Mouse (Mus musculus): ENCODE results near the gene Olfr222. TPM values are rescaled to one million over a fixed set of nuclear protein-coding genes. Genes with fewer than 3 reads are reported as not detected.

Gene Olfr222
- polyA plus RNA-seq, 1 experiment from 2014 or later = not detected

DNA sequence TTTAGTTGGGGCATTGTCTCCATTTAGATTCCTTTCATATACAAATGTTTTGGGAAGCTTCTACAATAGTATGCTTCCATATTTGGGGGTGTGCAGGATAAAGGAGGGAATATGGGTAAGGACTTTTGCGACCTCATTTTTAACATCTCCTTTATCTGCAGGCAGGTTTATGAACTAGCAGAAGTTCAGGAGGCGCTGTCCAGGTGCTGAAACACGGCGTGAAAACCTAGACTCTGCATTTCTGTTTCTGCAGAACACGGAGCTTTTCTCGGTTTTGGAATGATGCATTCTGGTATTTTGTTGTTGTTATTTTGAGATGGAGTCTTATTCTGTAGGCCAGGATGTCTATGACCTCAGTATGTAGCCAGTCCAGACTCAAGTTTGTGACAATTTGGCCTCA lies 8.5 kb upstream of the Olfr222 start:
- no peaks in the 10 kb centered on the region for H3K9me3 ChIP-seq (replicated peaks)
- no peak overlapping the region for H3K4me2 ChIP-seq (replicated peaks)
- H3K36me3 ChIP-seq = no peaks in the 10 kb centered on the region
- WGBS = 33% methylated on average over 6 of the region's 6 CpGs
- no peak overlapping the region for H3K4me3 ChIP-seq
- no peaks in the 10 kb centered on the region for H3K27me3 ChIP-seq
- H3K27ac ChIP-seq = no peak overlapping the region
- no peak for ATAC-seq (ENCODE audit: low FRiP score)
- H3K4me1 ChIP-seq = no peaks in the 10 kb centered on the region
- H3K9ac ChIP-seq = no peak overlapping the region

DNA sequence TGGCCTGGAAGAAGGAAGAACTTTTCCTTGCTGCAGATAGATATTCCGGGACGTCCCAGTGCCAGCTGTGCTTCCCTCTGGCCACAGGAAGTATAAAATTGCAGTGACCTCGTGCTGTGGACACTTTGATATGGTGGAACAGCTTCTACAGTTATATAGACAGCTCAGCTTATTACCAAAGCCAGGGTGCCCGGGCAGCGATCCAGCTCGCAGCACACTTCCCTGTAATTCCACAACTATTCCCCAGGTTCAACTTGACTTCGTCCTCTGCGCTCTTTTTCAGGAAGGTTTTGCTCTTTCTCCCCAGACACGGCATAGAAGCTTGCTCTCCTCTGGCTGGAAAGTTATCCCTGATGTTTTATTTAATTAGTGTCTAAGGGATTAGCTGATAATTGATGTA lies 309 bp downstream of the Olfr222 start:
- Histone ChIP-seq H3K9me3 (replicated peaks) (no peaks in the 10 kb centered on the region), H3K27ac (no peak overlapping the region), H3K4me3 (no peak overlapping the region), H3K27me3 (0 out of 2 replicates have a peak, but pooled peaks cover 6% of the 10 kb centered on the region), H3K4me1 (no peaks in the 10 kb centered on the region), H3K36me3 (no peaks in the 10 kb centered on the region), H3K4me2 (replicated peaks) (no peak overlapping the region), H3K9ac (no peak overlapping the region)
- ATAC-seq (ENCODE audit: low FRiP score) = no peak
- WGBS = 64% methylated on average over 9 of the region's 9 CpGs

DNA sequence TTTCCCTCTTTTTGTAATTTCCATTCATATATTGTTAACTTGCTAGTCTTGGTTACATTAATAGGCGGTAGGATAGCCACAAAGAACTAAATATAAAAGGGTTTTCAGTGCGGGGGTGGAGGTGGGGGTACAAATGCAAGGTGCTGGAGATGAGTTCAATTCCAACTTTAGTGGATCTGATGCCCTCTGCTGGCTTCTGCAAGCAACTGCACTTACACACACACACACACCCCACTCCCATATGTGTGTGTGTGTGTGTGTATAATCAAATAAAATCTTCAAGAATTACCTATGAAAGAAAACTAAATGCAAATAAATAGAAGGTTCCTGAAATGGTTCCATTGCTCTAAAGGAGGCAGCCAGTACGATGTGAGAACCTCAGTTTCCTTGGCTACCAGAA lies 6.7 kb downstream of the Olfr222 start:
- no peaks in the 10 kb centered on the region for H3K36me3 ChIP-seq
- no peak overlapping the region for H3K4me3 ChIP-seq
- no peak overlapping the region for H3K4me2 ChIP-seq (replicated peaks)
- no peaks in the 10 kb centered on the region for H3K9me3 ChIP-seq (replicated peaks)
- peaks cover 7% of the 10 kb centered on the region; the same call in 1 of the 2 replicates for H3K27me3 ChIP-seq
- no peak for ATAC-seq (ENCODE audit: low FRiP score)
- no peaks in the 10 kb centered on the region for H3K4me1 ChIP-seq
- H3K27ac ChIP-seq = no peak overlapping the region
- WGBS = 64% methylated on average over 3 of the region's 3 CpGs
- H3K9ac ChIP-seq = no peak overlapping the region

DNA sequence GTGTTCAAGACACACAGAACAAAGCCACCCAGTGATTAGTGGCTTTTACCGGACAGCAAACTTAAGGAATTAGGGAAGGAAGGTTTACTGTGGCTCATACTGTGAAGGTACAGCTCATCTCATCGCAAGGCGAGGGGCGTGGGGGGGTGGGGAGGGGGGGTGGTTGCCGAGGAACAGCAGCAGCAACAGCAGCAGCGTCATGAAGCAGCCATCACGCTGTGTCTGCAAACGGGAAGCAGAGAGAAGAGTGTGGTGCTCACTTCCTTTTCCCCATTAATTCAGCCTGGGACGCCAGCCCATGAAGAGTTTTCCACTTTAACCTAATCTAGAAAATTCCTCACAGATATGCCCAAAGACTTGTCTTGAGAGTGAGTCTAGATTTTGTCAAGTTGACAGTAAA lies 13.2 kb downstream of the Olfr222 start:
- no peaks in the 10 kb centered on the region for H3K4me1 ChIP-seq
- no peak overlapping the region for H3K27ac ChIP-seq
- H3K4me2 ChIP-seq (replicated peaks) = no peak overlapping the region
- H3K27me3 ChIP-seq = no peaks in the 10 kb centered on the region; the same call in 1 of the 2 replicates
- H3K9me3 ChIP-seq (replicated peaks) = no peaks in the 10 kb centered on the region
- no peak overlapping the region for H3K4me3 ChIP-seq
- ATAC-seq (ENCODE audit: low FRiP score) = no peak
- no peaks in the 10 kb centered on the region for H3K36me3 ChIP-seq
- no peak overlapping the region for H3K9ac ChIP-seq
- WGBS = 77% methylated on average over 9 of the region's 9 CpGs

DNA sequence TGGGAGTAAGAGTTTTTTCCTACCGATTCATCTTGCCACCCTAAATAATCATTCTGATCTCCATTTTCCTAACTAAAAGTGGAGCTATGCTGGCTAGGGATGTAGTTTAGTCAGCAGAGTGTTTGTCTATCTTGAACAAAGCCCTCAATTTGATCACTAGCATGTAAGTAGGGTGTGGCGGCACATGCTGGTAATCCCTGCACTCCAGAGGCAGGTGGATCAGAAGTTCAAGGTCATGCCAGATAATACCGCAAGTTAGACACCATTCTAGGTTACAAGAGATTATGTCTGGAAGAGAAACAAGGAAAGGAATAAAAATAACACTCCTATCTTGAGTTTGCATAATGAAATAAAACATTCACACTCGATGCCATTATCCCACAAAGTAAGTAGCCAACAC lies 13.7 kb downstream of the Olfr222 start:
- Histone ChIP-seq H3K27ac (no peak overlapping the region), H3K27me3 (no peaks in the 10 kb centered on the region; the same call in 1 of the 2 replicates), H3K4me3 (no peak overlapping the region), H3K9me3 (replicated peaks) (no peaks in the 10 kb centered on the region), H3K4me2 (replicated peaks) (no peak overlapping the region), H3K36me3 (no peaks in the 10 kb centered on the region), H3K4me1 (no peaks in the 10 kb centered on the region), H3K9ac (no peak overlapping the region)
- WGBS = 94% methylated on average over 4 of the region's 4 CpGs
- ATAC-seq (ENCODE audit: low FRiP score) = no peak

DNA sequence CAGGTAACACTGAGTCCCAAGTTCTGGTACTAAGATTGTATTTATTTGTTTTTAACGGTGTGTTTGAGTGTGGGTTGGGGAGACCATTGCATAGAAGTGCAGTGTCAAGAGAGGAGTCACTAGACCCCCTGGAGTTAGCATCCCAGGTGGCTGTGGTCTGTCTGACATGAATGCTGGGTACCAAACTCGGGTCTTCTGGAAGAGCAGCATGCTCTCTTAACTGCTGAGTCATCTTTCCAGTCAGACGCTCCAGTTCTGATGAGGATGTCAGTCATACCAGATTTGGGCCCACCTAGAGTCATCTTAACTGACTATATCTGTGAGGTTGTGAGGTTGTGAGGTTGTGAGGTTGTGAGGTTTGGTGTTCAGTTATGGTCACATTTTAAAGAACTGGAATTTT lies 15.1 kb downstream of the Olfr222 start:
- Histone ChIP-seq H3K4me2 (replicated peaks) (no peak overlapping the region), H3K4me1 (no peaks in the 10 kb centered on the region), H3K27ac (no peak overlapping the region), H3K27me3 (no peaks in the 10 kb centered on the region; the same call in 1 of the 2 replicates), H3K36me3 (no peaks in the 10 kb centered on the region), H3K9ac (no peak overlapping the region), H3K4me3 (no peak overlapping the region), H3K9me3 (replicated peaks) (no peaks in the 10 kb centered on the region)
- WGBS = 75% methylated on average over 3 of the region's 3 CpGs
- ATAC-seq (ENCODE audit: low FRiP score) = no peak

DNA sequence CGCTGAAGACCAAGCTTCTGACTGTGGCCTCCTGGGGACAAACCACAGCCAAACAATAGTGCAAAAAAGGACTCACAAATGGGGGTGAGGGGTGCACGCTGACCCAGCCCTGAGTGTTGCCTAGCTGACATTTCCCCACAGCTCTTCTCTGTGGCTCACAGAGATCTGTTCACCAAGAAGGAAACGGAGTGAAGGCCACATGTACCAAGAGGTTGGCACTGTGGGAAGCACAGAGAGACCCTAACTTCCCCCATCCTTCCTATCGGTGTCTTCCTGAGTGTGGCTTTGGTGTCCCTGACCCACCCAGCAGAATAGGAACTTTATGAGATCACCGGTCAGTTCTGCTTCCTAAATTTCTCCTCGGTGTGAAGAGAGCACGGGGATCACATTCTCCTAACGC lies 21.5 kb downstream of the Olfr222 start:
- Histone ChIP-seq H3K4me2 (replicated peaks) (no peak overlapping the region), H3K27me3 (no peaks in the 10 kb centered on the region), H3K36me3 (no peaks in the 10 kb centered on the region), H3K4me3 (no peak overlapping the region), H3K4me1 (no peaks in the 10 kb centered on the region), H3K27ac (no peak overlapping the region), H3K9ac (no peak overlapping the region), H3K9me3 (replicated peaks) (no peaks in the 10 kb centered on the region)
- 80% methylated on average over 8 of the region's 8 CpGs for WGBS
- no peak for ATAC-seq (ENCODE audit: low FRiP score)

DNA sequence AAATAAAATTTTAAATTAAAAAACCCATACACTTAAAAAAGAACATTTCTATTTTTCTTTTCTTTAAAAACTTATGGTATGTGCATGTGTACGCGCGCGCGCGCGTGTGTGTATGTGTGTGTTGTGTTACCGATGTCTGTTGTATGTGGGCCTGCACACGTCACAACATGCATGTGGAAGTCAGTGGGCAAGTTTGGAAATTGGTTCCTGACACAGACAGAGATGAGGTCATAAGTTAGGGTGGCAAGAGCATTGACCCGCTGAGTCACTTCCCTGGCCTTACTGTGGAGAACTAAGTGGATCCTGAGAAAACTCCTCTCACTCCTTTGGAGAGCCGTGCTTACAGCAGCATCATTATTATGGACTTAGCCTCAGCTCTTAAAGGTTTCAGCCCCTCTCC lies 21.9 kb downstream of the Olfr222 start:
- no peak for ATAC-seq (ENCODE audit: low FRiP score)
- Histone ChIP-seq H3K36me3 (no peaks in the 10 kb centered on the region), H3K27me3 (no peaks in the 10 kb centered on the region), H3K4me3 (no peak overlapping the region), H3K9me3 (replicated peaks) (no peaks in the 10 kb centered on the region), H3K4me1 (no peaks in the 10 kb centered on the region), H3K4me2 (replicated peaks) (no peak overlapping the region), H3K27ac (no peak overlapping the region), H3K9ac (no peak overlapping the region)
- 93% methylated on average over 11 of the region's 11 CpGs for WGBS

DNA sequence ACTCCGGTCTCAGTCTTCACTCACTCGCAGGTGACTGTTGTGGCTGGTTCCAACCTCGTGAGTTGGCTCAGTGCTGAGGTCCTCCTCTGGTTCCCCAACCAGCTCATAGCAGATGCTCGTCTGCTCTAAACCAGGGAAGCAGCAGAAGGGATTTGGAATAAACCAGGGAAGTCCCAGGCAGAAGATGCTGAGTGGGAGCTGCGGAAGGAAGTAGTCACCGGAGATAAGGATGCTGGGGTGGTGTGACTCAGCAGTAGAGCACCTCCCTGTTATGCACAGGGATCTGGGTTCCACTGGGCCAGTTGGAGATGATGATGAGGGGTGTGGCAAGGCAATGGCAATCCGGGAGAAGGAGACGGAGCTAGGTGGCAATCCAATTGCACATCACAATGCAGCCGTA lies 32.0 kb downstream of the Olfr222 start:
- H3K27ac ChIP-seq = no peak overlapping the region
- no peak for ATAC-seq (ENCODE audit: low FRiP score)
- 87% methylated on average over 9 of the region's 9 CpGs for WGBS

DNA sequence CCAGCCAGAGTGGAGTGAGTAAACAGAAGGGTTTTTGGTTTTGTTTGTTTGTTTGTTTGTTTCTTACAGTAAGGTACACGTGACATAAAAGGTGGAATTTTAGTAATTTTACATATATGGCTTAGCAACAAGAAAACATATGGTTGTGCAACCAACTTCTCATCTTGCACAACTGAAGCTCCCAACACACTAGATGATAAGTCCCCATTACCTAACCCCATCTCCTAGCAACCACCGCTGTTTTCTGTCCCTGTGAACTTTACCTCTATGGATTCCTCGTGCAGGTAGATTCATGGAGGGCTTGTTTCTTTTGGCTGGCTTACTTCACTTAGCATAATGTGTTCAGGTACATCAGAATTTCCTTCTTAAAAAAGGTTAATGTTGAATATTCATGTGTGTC lies 32.7 kb downstream of the Olfr222 start:
- Histone ChIP-seq H3K9ac (no peak overlapping the region), H3K9me3 (replicated peaks) (no peaks in the 10 kb centered on the region), H3K4me1 (no peaks in the 10 kb centered on the region), H3K36me3 (no peaks in the 10 kb centered on the region), H3K27me3 (no peaks in the 10 kb centered on the region), H3K4me3 (no peak overlapping the region), H3K27ac (no peak overlapping the region), H3K4me2 (replicated peaks) (no peak overlapping the region)
- ATAC-seq (ENCODE audit: low FRiP score) = no peak
- 92% methylated on average over 3 of the region's 3 CpGs for WGBS

More for the DNA sequence above, 32.0 kb downstream of the Olfr222 start:
- no peaks in the 10 kb centered on the region for H3K4me1 ChIP-seq
- H3K4me2 ChIP-seq (replicated peaks) = no peak overlapping the region
- no peaks in the 10 kb centered on the region for H3K9me3 ChIP-seq (replicated peaks)
- no peak overlapping the region for H3K4me3 ChIP-seq
- H3K36me3 ChIP-seq = no peaks in the 10 kb centered on the region
- H3K27me3 ChIP-seq = no peaks in the 10 kb centered on the region
- H3K9ac ChIP-seq = no peak overlapping the region

DNA sequence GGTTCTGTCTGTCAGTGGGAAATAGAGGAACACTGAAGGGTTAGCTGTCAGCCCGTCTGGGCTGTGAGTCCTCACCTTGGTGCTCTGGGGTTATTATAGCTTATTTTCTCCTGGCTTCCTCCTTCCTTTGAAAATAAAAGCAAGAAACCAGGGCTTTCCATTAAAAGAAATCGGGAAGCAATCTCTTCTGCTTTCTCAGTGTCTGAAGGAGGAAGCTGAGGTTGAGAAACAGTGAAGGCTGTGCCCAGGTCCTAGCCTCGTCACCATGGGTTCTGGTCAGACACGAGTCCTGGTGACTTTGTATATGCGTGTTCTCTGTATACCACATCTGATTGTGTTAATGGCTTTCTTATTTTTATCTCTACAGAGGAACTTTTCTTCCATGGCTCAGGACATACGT lies 33.6 kb downstream of the Olfr222 start:
- H3K27ac ChIP-seq = no peak overlapping the region
- ATAC-seq (ENCODE audit: low FRiP score) = no peak
- no peaks in the 10 kb centered on the region for H3K27me3 ChIP-seq
- H3K4me1 ChIP-seq = no peaks in the 10 kb centered on the region
- 82% methylated on average over 6 of the region's 6 CpGs for WGBS
- no peak overlapping the region for H3K4me3 ChIP-seq
- H3K36me3 ChIP-seq = no peaks in the 10 kb centered on the region
- H3K9me3 ChIP-seq (replicated peaks) = no peaks in the 10 kb centered on the region
- no peak overlapping the region for H3K9ac ChIP-seq
- H3K4me2 ChIP-seq (replicated peaks) = no peak overlapping the region

DNA sequence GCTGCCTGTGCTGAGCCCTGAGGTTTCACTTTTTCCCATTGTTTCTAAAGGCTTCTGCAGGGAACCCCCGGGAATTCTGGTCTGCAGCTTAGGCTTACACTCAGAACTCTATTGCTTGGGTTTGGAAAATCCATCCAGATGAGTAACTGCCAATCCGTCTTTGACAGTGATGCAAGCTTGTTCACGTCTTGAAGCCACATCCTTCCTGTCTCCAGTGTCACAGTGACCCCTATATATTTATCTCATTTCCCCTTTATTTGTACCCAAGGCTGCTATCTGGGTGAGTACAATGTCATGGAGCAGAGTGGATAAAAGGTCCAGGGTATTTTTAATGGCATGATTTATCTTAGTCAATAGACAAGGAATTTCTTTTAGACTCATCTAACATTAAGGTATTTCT lies 34.7 kb downstream of the Olfr222 start, which contains the start of gene Nlrp3:
Nlrp3 (plus strand) TSS at position 245 of the 400 bp plus-strand sequence.
- Histone ChIP-seq H3K4me2 (replicated peaks) (no peak within 1 kb of the TSS), H3K9me3 (replicated peaks) (no peaks in the 10 kb centered on the region), H3K9ac (no peak within 1 kb of the TSS), H3K27me3 (no peaks in the 10 kb centered on the region), H3K36me3 (no peaks in the 10 kb centered on the region), H3K4me3 (no peak within 1 kb of the TSS), H3K27ac (no peak within 1 kb of the TSS), H3K4me1 (no peaks in the 10 kb centered on the region)
- 60% methylated on average over 3 of the region's 3 CpGs for WGBS
- ATAC-seq (ENCODE audit: low FRiP score) = no peak

DNA sequence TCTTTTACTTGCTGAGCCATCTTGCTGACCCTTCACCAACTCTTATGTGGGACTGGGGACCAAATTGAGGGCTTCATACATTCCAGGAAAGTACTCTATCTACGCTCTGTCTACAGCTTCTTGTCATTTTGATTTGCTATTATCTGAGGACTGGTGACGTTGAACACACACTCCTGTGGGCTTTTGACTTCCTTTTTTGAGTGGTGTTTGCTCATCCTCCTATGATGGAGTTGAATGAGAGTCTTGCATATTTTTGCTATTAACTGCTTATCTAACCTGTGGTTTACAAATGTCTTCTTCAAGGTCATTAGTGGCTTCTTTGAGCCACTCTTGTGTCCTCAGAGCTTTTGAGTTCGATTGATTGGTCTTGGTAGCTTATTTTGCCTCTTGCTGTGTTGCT lies 35.9 kb downstream of the Olfr222 start:
- H3K9me3 ChIP-seq (replicated peaks) = no peaks in the 10 kb centered on the region
- WGBS = 78% methylated on average over 3 of the region's 3 CpGs
- H3K36me3 ChIP-seq = no peaks in the 10 kb centered on the region
- H3K4me2 ChIP-seq (replicated peaks) = no peak overlapping the region
- no peak overlapping the region for H3K4me3 ChIP-seq
- H3K27me3 ChIP-seq = no peaks in the 10 kb centered on the region
- H3K9ac ChIP-seq = no peak overlapping the region
- no peaks in the 10 kb centered on the region for H3K4me1 ChIP-seq
- H3K27ac ChIP-seq = no peak overlapping the region
- ATAC-seq (ENCODE audit: low FRiP score) = no peak

Measured in hindbrain, embryonic 12.5 days (tissue).